Mouse (Mus musculus): ENCODE results near the gene Gnl1. TPM values are rescaled to one million over a fixed set of nuclear protein-coding genes. Genes with fewer than 3 reads are reported as not detected.

The Gnl1 gene
- total RNA-seq, 2 experiments from 2014 or later, result 186 TPM

DNA sequence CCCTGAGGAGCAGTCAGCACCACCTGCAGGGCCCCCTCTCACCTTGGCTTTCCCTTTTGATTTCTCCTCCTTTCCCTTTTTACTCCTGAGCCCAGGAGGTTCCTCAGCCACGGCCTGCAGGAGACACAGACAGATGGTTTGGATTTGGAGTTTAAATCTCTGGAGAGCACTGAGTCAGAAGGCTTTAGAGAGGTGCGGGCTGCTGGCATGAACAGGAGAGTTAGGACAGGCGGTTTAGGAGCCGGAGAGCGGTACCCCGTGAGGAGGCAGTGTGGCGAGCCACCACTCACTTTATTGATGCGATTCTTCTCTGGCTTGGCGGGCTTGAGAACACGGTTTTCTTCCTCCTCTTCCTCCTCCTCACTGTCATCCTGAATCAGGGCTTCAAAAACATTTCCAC is 16.4 kb upstream of the Gnl1 start:
- no peak for DNase-seq (ENCODE audit: extremely low spot score in 1 of 2, low spot score in 2 of 2)
- no peak for TF ChIP-seq CTCF (IDR thresholded peaks at IDR 0.05)
- intact Hi-C loops (cut with DNase I), result no loop called here
- H3K27ac ChIP-seq, result no peak overlapping the region
- no peak overlapping the region for H3K4me3 ChIP-seq

DNA sequence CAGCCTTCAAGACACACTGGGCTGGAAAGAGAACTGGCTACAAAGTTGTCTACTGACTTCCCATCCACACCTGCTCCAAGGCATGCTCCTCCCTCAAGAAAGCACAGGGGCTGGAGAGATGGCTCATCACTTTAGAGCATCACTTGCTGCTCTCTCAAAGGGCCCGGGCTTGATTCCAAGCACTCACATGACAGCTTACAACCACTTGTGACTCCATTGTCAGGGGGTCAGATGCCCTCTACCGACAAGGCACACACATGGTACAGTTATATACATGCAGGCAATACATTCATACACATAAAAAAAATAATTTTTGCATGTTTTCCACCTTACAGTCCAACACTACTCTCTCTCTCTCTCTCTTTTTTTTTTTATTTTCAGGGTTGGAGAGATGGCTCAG is 12.0 kb upstream of the Gnl1 start:
- Histone ChIP-seq H3K4me3 (no peak overlapping the region), H3K27ac (no peak overlapping the region)
- no peak for DNase-seq (ENCODE audit: extremely low spot score in 1 of 2, low spot score in 2 of 2)
- no peak for TF ChIP-seq CTCF (IDR thresholded peaks at IDR 0.05)
- intact Hi-C loops (cut with DNase I), result loop anchor here (5.0 kb wide), 1 partner anchor 40 kb away; no protein-coding TSS in a partner anchor

DNA sequence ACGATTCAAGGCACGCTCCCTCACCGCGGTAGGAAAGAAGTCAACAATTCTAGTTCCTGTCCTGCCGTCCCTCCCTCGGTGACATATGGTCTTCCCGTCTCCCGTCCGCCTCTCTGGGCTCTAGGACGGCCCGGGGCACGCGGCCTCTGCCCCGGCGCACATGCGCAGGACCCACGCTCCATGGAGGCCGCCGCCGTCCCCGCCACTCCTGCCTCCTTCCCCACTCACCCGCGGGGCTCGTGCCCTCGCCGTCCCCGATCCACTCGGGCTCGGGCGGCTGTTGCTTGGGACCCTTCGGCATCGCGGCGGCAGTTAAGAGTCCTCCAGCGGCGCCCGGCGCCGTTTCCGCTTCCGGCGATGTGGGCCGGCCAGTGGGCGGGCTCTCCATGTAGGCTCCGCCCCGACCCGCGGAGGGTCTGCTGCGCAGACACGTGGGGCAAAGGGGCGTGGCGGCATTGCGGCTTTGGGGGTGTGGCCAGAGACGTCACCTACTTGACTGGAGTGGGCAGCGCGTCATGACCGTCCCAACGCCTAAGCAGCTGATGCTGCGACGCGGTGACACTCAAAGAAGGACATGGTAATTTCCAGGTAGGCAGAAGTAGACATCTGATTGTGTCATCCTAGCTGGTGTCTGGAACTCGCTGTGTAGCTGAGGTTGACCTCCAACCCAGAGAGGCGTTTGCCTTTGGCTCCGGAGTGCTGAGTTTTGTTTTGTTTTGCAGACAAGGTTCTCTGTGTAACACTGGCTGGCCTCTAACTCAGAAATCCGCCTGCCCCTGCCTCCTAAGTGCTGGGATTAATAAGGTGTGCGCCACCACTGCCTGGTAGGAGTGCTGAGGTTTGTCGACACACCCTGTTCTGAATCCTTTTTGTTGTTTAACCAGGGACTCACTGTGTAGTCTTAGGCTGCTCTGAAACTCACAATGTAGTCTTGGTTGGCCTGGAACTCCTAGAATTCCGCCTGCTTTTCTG is 9.9 kb upstream of the Gnl1 start, which contains the start of gene Abcf1:
Abcf1 (minus strand) TSS at position 344 of the 972 bp plus-strand sequence.
- intact Hi-C loops (cut with DNase I), result loop anchor here (1.0 to 5.0 kb wide), 3 partner anchors 10 to 42 kb away; partner anchors contain the start of gene Gnl1
- no peak for TF ChIP-seq CTCF (IDR thresholded peaks at IDR 0.05)
- Histone ChIP-seq H3K4me3 (peak within 1 kb of the TSS; percentile 100), H3K27ac (peak within 1 kb of the TSS; percentile 92)
- peak; percentile 98 to 99 for DNase-seq (ENCODE audit: extremely low spot score in 1 of 2, low spot score in 2 of 2)

DNA sequence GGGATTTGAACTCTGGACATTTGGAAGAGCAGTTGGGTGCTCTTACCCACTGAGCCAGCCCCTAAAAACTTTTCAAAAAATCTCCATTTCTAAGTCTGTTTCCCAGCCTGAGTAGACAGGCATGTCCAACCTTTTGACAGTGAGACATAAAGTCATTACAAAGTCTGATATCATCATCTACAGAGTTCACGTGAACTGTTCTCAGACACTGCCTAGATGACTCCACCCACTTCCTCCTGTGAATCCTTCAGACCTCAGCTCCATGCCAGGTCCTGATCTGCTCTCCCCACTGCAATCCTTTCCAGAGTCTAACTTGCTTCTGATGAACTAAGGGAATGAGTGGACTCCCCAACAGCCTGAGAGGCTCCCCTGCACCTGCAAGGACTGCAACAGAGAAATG is 7.5 kb upstream of the Gnl1 start:
- intact Hi-C loops (cut with DNase I), result loop anchor here (5.0 kb wide), 1 partner anchor 35 kb away; no protein-coding TSS in a partner anchor
- TF ChIP-seq CTCF (IDR thresholded peaks at IDR 0.05), result no peak
- no peak overlapping the region for H3K27ac ChIP-seq
- no peak overlapping the region for H3K4me3 ChIP-seq
- no peak for DNase-seq (ENCODE audit: extremely low spot score in 1 of 2, low spot score in 2 of 2)

DNA sequence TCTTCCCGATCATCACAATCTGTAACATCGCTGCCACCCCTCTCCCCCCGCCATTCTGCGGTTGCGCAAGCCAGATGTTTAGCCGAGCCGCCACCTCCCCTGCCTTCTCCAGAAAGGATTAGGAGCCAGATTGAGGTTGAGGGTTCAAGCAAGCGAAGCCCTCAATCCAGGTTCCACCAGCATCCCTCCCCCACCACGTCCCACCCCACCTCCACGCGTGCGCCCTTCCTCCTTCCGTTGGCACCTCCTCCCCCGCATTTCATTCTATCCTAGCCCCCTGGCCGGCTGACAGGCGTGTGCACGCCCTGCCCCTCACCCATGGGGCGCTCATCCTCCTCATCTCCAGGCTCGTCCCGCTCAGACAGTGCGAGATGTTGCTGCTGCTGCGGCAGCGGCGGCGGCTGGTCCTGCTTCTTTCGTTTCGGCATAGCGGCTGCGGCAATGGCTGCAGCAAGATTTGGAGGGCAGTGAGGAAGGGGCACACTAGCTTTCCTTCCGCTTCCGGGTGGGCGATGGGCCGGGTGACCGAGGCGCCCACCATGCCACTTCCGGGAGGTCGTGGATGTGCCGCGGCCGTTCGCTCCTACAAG is 745 bp upstream of the Gnl1 start:
- Histone ChIP-seq H3K27ac (peak overlapping the region; percentile 95), H3K4me3 (peak overlapping the region; percentile 79)
- DNase-seq (ENCODE audit: extremely low spot score in 1 of 2, low spot score in 2 of 2), result peak in 1 of 2 experiments; percentile 88
- TF ChIP-seq CTCF (IDR thresholded peaks at IDR 0.05), result no peak; the same call in 1 of the 2 replicates
- intact Hi-C loops (cut with DNase I), result loop anchor here (1.0 kb wide), 1 partner anchor 9 kb away; no protein-coding TSS in a partner anchor

DNA sequence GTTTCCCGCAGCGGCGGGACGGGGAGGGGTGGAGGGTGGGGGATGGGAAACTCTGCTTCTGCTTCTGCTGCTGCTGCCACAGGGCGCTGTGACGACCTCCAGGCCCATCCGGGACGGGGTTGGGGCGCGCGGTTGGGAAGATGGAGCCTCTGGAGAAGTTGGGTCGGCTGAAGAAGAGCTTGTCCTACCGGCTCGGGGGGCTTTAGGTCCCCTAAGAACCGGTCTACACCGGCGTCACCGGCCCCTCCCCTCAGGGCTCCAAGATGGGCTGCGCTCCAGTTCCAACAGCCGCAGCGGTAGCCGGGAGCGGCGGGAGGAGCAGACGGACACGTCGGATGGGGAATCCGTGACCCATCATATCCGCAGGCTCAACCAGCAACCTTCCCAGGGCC is 708 bp downstream of the Gnl1 start:
- peak overlapping the region; percentile 95 for H3K27ac ChIP-seq
- TF ChIP-seq CTCF (IDR thresholded peaks at IDR 0.05), result no peak
- intact Hi-C loops (cut with DNase I), result no loop called here
- peak; percentile 60 to 62 for DNase-seq (ENCODE audit: extremely low spot score in 1 of 2, low spot score in 2 of 2)
- peak overlapping the region; percentile 79 for H3K4me3 ChIP-seq

DNA sequence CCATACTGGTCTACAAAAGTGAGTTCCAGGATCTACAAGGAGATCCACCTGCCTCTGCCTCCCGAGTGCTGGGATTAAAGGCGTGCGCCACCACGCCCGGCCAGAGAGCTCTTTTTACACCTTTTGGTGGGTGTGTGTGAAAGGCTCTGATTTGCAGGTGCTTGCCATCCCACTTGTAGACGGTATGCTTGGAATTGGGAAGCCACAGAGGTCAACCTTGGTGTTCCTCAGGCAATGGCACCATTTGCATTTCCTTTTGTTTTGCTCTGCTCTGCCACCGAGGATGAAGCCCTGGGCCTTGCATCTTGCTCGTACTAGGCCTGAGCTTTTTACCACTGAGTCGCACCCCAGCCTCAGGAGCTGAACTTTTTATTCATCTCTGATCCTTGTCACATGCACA is 2.1 kb downstream of the Gnl1 start:
- TF ChIP-seq CTCF (IDR thresholded peaks at IDR 0.05), result no peak
- no peak for DNase-seq (ENCODE audit: extremely low spot score in 1 of 2, low spot score in 2 of 2)
- H3K4me3 ChIP-seq, result no peak overlapping the region
- intact Hi-C loops (cut with DNase I), result no loop called here
- no peak overlapping the region for H3K27ac ChIP-seq

DNA sequence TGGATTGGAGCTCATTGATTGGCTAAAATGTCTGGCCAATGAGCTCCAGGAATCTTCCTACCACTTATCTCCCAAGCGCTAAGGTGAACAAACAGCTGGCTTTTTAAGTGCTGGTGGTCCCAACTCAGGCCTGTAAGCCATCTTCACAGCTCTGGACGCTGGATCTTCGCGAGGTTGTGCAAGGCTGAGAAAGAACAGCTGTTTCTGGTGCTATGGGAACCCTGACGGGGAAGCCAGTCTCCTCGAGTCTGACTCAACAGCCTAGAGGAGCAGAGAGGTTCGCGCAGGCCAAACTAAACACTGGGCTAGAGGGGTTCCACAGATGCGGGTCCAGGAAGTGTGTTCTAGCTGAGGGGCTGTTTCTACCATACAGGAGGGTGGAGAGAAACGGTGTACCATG is 12.1 kb downstream of the Gnl1 start:
- intact Hi-C loops (cut with DNase I), result no loop called here
- TF ChIP-seq CTCF (IDR thresholded peaks at IDR 0.05), result no peak
- DNase-seq (ENCODE audit: extremely low spot score in 1 of 2, low spot score in 2 of 2), result no peak
- Histone ChIP-seq H3K4me3 (no peak overlapping the region), H3K27ac (no peak overlapping the region)

DNA sequence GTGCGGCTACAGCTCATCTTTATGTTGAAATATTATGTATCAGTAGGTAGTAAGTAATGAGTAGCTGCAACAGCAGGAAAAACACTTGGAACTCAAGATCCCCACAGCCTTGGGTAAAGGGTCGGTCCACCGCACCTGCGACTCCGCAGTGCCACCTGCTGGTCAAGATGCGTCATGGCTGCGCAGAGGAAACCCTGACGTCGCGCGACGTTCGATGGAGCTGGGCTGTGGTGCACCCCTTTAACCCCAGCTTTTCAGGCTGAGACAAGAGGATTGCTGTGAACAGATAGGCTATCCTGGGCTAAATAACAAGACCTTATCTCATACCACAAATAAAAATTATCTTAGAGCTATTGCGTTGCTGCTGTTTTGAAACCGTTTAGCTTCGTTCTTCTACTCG is 14.0 kb downstream of the Gnl1 start:
- DNase-seq (ENCODE audit: extremely low spot score in 1 of 2, low spot score in 2 of 2), result peak; percentile 78 to 80
- TF ChIP-seq CTCF (IDR thresholded peaks at IDR 0.05), result peak; percentile 99
- intact Hi-C loops (cut with DNase I), result loop anchor here (1.0 kb wide), 1 partner anchor 55 kb away; no protein-coding TSS in a partner anchor
- Histone ChIP-seq H3K27ac (peak overlapping the region; percentile 61; the same call in 1 of the 2 replicates), H3K4me3 (peak overlapping the region; percentile 54)

DNA sequence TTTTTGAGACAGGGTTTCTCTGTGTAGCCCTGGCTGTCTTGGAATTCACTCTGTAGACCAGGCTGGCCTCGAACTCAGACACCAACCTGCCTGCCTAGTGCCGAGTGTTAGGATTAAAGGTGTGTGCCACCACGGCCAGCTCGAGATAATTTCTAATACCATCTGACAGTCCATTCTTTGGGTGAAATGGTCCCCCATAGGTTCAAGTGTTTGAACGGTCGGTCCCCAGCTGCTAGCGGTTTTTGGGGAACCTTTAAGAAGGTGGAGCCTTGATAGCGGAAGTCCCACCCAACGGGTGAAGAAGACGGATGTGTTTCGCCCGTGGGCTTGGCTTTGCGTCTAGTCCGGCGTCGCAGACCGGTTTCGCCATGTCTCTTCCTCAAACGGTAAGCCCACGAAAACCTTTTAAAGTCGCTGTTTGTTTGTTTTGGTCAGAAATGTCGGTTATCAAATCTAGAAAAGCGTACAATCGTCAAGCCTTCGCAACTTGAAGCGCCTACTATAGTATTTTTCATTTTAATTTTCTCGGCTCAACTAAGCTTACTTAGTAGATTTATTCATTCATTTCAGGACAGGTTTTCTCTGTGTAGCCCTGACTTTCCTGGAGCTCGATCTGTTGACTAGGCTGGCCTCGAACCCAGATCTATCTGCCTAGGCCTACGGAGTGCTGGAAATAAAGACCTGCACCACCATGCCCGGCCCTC is 14.7 kb downstream of the Gnl1 start:
- DNase-seq (ENCODE audit: extremely low spot score in 1 of 2, low spot score in 2 of 2), result peak; percentile 73 to 81
- Histone ChIP-seq H3K4me3 (peak overlapping the region; percentile 54), H3K27ac (peak overlapping the region; percentile 61)
- TF ChIP-seq CTCF (IDR thresholded peaks at IDR 0.05), result no peak
- intact Hi-C loops (cut with DNase I), result no loop called here

DNA sequence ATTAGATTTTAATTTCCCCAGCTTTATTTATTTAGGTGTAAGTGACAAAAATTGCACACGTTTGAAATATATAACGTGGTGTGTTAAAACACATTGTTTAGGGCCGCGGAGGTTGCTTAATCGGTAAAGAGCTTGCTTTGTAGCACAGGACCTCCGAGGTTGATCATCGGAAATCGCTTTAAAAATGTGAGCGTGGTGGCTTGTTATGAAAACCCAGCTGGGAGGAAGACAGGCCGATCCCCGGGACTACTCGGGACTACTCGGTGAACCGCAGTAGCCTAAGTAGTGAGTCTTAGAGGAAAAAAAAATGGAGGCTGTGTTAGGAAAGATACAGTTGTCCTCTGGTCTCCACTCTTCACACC is 15.2 kb downstream of the Gnl1 start:
- TF ChIP-seq CTCF (IDR thresholded peaks at IDR 0.05), result no peak
- Histone ChIP-seq H3K27ac (peak overlapping the region; percentile 61), H3K4me3 (peak overlapping the region; percentile 54)
- DNase-seq (ENCODE audit: extremely low spot score in 1 of 2, low spot score in 2 of 2), result no peak
- intact Hi-C loops (cut with DNase I), result loop anchor here (5.0 kb wide), 1 partner anchor 197 kb away; the partner anchor contains the start of gene H2-T3
